Mouse (Mus musculus) heart, adult 2 months (tissue): ENCODE results near the gene Prpsap1.

ENCODE experiments used
- CTCF ChIP-seq: fragments of 200-600 bp; IDR thresholded peaks from 2 replicates; pipeline ENCODE4 v1.8.1; 2022; ENCODE audit warnings: antibody characterized with exemption, mild to moderate bottlenecking, moderate library complexity
- EP300 ChIP-seq: fragments of 200-500 bp; IDR thresholded peaks from 2 replicates; pipeline ENCODE4 v1.6.1; 2011; ENCODE audit warnings: low read depth, low read length, control low read depth; ENCODE audit not compliant: insufficient read depth

- 0 out of 2 replicates have a peak, but pooled peaks have one; percentile 12 for TF ChIP-seq EP300
- no peak for TF ChIP-seq CTCF
Measured at GRCm38 (mm10) chr11:116522886-116523698, 29.1 kb upstream of the Prpsap1 start.
